Mouse (Mus musculus) B cell, adult 2 months (primary cell): ENCODE data around the gene Podn.

Source experiments
- DNase-seq, 2 experiments: peaks; one replicate each; pipeline ENCODE4 v3.0.0; 2022

Gene Podn

GRCm38 (mm10) chr4:108037027-108037426 is 59.2 kb downstream of the Podn start:
- DNase-seq, result no peak

GRCm38 (mm10) chr4:108033041-108033764 is 63.0 kb downstream of the Podn start:
- DNase-seq, result no peak

- no peak for DNase-seq
Observed at GRCm38 (mm10) chr4:108032352-108032849, 63.8 kb downstream of the Podn start.

- no peak for DNase-seq
Observed at GRCm38 (mm10) chr4:108031502-108032351, 64.5 kb downstream of the Podn start.

GRCm38 (mm10) chr4:108030888-108031501 is 65.2 kb downstream of the Podn start:
- DNase-seq, result peak in 1 of 2 experiments; percentile 10

GRCm38 (mm10) chr4:108026193-108026592 is 70.1 kb downstream of the Podn start:
- DNase-seq, result no peak

GRCm38 (mm10) chr4:108025269-108025668 is 71.0 kb downstream of the Podn start:
- DNase-seq, result no peak

- no peak for DNase-seq
Observed at GRCm38 (mm10) chr4:108024641-108025040, 71.6 kb downstream of the Podn start.

GRCm38 (mm10) chr4:108023186-108023585 is 73.1 kb downstream of the Podn start:
- no peak for DNase-seq

GRCm38 (mm10) chr4:108020178-108020577 is 76.1 kb downstream of the Podn start:
- no peak for DNase-seq

- DNase-seq, result no peak
Observed at GRCm38 (mm10) chr4:108018961-108019921, 77.0 kb downstream of the Podn start.

GRCm38 (mm10) chr4:108018241-108018923 is 77.9 kb downstream of the Podn start:
- no peak for DNase-seq

GRCm38 (mm10) chr4:108017839-108018238 is 78.4 kb downstream of the Podn start:
- no peak for DNase-seq

GRCm38 (mm10) chr4:108016321-108016720 is 79.9 kb downstream of the Podn start:
- no peak for DNase-seq

GRCm38 (mm10) chr4:108015067-108015765 is 81.0 kb downstream of the Podn start:
- DNase-seq, result no peak

- DNase-seq, result no peak
Observed at GRCm38 (mm10) chr4:108014466-108014865, 81.8 kb downstream of the Podn start.

- no peak for DNase-seq
Observed at GRCm38 (mm10) chr4:108008541-108008940, 87.7 kb downstream of the Podn start.

- DNase-seq, result no peak
Observed at GRCm38 (mm10) chr4:108007532-108008103, 88.6 kb downstream of the Podn start.

- DNase-seq, result no peak
Observed at GRCm38 (mm10) chr4:108005328-108005727, 90.9 kb downstream of the Podn start.

GRCm38 (mm10) chr4:107999380-107999779 is 96.9 kb downstream of the Podn start:
- no peak for DNase-seq
